ENCODE assay signal across 8 mouse cellular contexts in the genomic region with DNA sequence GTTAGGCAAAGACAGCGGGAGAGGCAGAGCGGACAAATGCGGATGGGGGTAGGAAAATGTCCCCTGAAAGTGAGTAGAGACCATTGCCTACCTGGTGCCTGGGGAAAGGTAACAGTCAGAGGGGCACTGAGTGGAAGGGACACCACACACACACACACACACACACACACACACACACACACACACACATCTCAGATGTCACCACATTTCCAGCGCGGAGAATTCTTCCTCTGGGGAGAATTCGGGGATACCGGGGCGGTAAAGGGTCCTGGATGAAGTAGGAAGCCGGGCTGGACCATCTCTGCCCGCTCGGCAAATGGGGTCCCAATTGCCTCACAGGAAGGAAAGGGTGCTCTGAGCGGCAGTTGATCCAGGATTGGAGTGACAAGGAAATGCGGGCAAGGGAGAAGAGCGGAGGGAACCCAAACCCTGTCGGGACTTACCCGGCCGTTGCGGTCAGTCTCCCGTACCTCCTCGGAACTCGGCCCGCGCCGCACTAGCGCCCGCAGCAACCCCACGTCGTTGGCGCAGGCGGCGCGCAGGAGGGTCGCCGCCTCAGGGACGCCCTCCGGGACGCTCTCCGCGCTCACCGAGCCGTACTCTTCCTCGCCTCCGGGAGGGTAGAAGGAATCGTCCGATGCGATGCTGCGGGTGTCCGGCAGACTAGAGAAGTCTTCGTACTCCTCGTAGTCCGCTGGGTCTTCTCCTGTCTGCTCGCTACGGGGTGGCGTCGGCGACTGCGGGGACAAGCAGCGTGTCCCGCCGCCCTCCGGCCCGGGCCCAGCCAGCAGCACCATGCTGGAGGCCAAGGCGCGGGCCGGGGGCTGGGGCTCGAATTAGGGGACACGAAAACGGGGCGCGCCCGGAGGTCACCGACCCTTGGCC. TPM values are rescaled to one million over a fixed set of nuclear protein-coding genes. Genes with fewer than 3 reads are reported as not detected.
DNase-seq lines count a peak whose midpoint lies in the region; ATAC-seq and TF ChIP-seq lines count a peak whose summit lies in the region.

No protein-coding gene starts in this region.

- ATAC-seq in kidney, embryonic 14.5 days (ENCODE audit: low FRiP score, low TSS enrichment): peak; percentile 4; the same call in 1 of the 2 replicates
- ATAC-seq in heart, postnatal 0 days (ENCODE audit: insufficient read depth, low read depth): peak; percentile 22
- ATAC-seq in liver, embryonic 13.5 days (ENCODE audit: low read depth): no peak; the same call in 1 of the 2 replicates
- ATAC-seq in neutrophil, adult 5-6 weeks (ENCODE audit: extremely low read depth, insufficient number of reproducible peaks, low FRiP score, poor library complexity, severe bottlenecking): peak; percentile 8; the same call in 1 of the 2 replicates

- under 1% methylated on average over 70 of the region's 72 CpGs for WGBS in kidney, embryonic 14.5 days
- WGBS in heart, postnatal 0 days: under 1% methylated on average over 71 of the region's 72 CpGs
- WGBS in liver, embryonic 13.5 days (ENCODE audit: insufficient replicate concordance): under 1% methylated on average over 72 of the region's 72 CpGs

- no peak for DNase-seq in kidney, adult 11 months
- DNase-seq in heart, postnatal 0 days (ENCODE audit: low spot score): no peak
- DNase-seq in liver, embryonic 13.5 days: no peak
- no peak for DNase-seq in adrenal gland, postnatal 36 days
- no peak for DNase-seq in T-cell, adult 2 months (ENCODE audit: low spot score)

- no peak for TF ChIP-seq POLR2A in cortical plate, adult 2 months (IDR thresholded peaks at IDR 0.05; ENCODE audit: extremely low read depth, insufficient read depth, low read length)

- H3K36me3 ChIP-seq in kidney, embryonic 14.5 days (ENCODE audit: control insufficient read depth, insufficient read depth, low read length): no peaks in the 10 kb centered on the region
- no peaks in the 10 kb centered on the region for H3K36me3 ChIP-seq in heart, postnatal 0 days (replicated peaks; ENCODE audit: control insufficient read depth, insufficient read depth, low read length)
- no peaks in the 10 kb centered on the region for H3K36me3 ChIP-seq in liver, embryonic 13.5 days

- peaks cover 35% of the 10 kb centered on the region for H3K27me3 ChIP-seq in kidney, embryonic 14.5 days (ENCODE audit: control insufficient read depth, insufficient read depth, low read length)
- 0 out of 2 replicates have a peak, but pooled peaks cover 3% of the 10 kb centered on the region for H3K27me3 ChIP-seq in heart, postnatal 0 days (ENCODE audit: control insufficient read depth, insufficient read depth, low read length)
- H3K27me3 ChIP-seq in liver, embryonic 13.5 days: peaks cover 59% of the 10 kb centered on the region

- H3K27ac ChIP-seq in kidney, embryonic 14.5 days (ENCODE audit: low read depth, low read length): no peak overlapping the region
- peak overlapping the region; percentile 94 for H3K27ac ChIP-seq in cortical plate, adult 2 months (ENCODE audit: insufficient read depth, low read length)
- peak overlapping the region; percentile 60 for H3K27ac ChIP-seq in heart, postnatal 0 days (ENCODE audit: low read depth)
- no peak overlapping the region for H3K27ac ChIP-seq in liver, embryonic 13.5 days

- peaks cover 18% of the 10 kb centered on the region; the same call in 1 of the 2 replicates for H3K4me1 ChIP-seq in kidney, embryonic 14.5 days (ENCODE audit: control insufficient read depth, insufficient read depth, low read length)
- H3K4me1 ChIP-seq in cortical plate, adult 2 months (ENCODE audit: control insufficient read depth, insufficient read depth, low read length): no peaks in the 10 kb centered on the region
- peaks cover 9% of the 10 kb centered on the region; the same call in 1 of the 2 replicates for H3K4me1 ChIP-seq in heart, postnatal 0 days (ENCODE audit: control insufficient read depth, insufficient read depth)
- H3K4me1 ChIP-seq in liver, embryonic 13.5 days (replicated peaks): peaks cover 13% of the 10 kb centered on the region

- no peak for TF ChIP-seq EP300 in heart, postnatal 0 days (IDR thresholded peaks at IDR 0.05; ENCODE audit: low read depth)

- H3K4me3 ChIP-seq in kidney, embryonic 14.5 days (ENCODE audit: low read length): peak overlapping the region; percentile 59
- H3K4me3 ChIP-seq in cortical plate, adult 2 months (ENCODE audit: insufficient read depth, low read length): peak overlapping the region; percentile 96
- peak overlapping the region; percentile 81 for H3K4me3 ChIP-seq in heart, postnatal 0 days (ENCODE audit: low read depth, low read length)
- H3K4me3 ChIP-seq in liver, embryonic 13.5 days (replicated peaks): peak overlapping the region; percentile 56

- H3K9me3 ChIP-seq in kidney, embryonic 14.5 days (ENCODE audit: control insufficient read depth, low read length): no peaks in the 10 kb centered on the region; the same call in 1 of the 2 replicates
- H3K9me3 ChIP-seq in heart, postnatal 0 days (replicated peaks; ENCODE audit: control insufficient read depth, low read length): no peaks in the 10 kb centered on the region
- no peaks in the 10 kb centered on the region for H3K9me3 ChIP-seq in liver, embryonic 13.5 days (replicated peaks)

- no peak for TF ChIP-seq CTCF in cortical plate, adult 2 months (IDR thresholded peaks at IDR 0.05; ENCODE audit: extremely low read depth, insufficient read depth, low read length)
- no peak for TF ChIP-seq CTCF in heart, postnatal 0 days (IDR thresholded peaks at IDR 0.05; ENCODE audit: low read depth)

- H3K9ac ChIP-seq in kidney, embryonic 14.5 days (ENCODE audit: low read depth, low read length): peak overlapping the region; percentile 67
- H3K9ac ChIP-seq in heart, postnatal 0 days (replicated peaks; ENCODE audit: low read depth, low read length): peak overlapping the region; percentile 72
- H3K9ac ChIP-seq in liver, embryonic 13.5 days: peak overlapping the region; percentile 26; the same call in 1 of the 2 replicates

- peak overlapping the region; percentile 100 for H3K4me2 ChIP-seq in kidney, embryonic 14.5 days (replicated peaks; ENCODE audit: low read depth, low read length)
- peak overlapping the region; percentile 99 for H3K4me2 ChIP-seq in heart, postnatal 0 days (ENCODE audit: low read depth, low read length)
- peak overlapping the region; percentile 73 for H3K4me2 ChIP-seq in liver, embryonic 13.5 days

RNA-seq across cellular contexts. Expression of gene Ankrd33b, which starts 0.7 kb away (rescaled TPM):
- 2.1 and 3.7 TPM in 2 replicates for polyA plus RNA-seq in kidney, embryonic 14.5 days (2014; fragmentation: Nextera tagmentation; extraction: Ambion mirVana)
- polyA plus RNA-seq in cortical plate, adult 2 months (2012; rRNA removed): 33.9 and 34.5 TPM in 2 replicates
- total RNA-seq in heart, postnatal 0 days (2014; rRNA removed; ENCODE audit: low replicate concordance): 12.9 and 23.3 TPM in 2 replicates
- polyA plus RNA-seq in heart, postnatal 0 days (2015; fragmentation: Nextera tagmentation; extraction: Ambion mirVana): 5.1 and 5.6 TPM in 2 replicates
- polyA plus RNA-seq in liver, embryonic 13.5 days (2015; fragmentation: Nextera tagmentation; extraction: Ambion mirVana): 0.28 and 0.32 TPM in 2 replicates
- total RNA-seq in neutrophil, adult 5-6 weeks (2017): 60.8 and 66.5 TPM in 2 replicates
- total RNA-seq in adrenal gland, postnatal 36 days (2021): 1 to 10 TPM; 1.2 TPM

Comparison
In these comparisons a context has a peak if more than half of its experiments do, and no peak if none do; other contexts are left out.
1. H3K27ac ChIP-seq: peak in cortical plate, adult 2 months (single experiment) and heart, postnatal 0 days (single experiment); none in kidney, embryonic 14.5 days (single experiment) and liver, embryonic 13.5 days (single experiment).
2. Peak in every context shown above with its lines, with median percentiles within 50 percentile points of each other: H3K4me2 ChIP-seq, H3K4me3 ChIP-seq and H3K9ac ChIP-seq.